ENCODE assay signal across 8 mouse cellular contexts in genomic region chr9:57537728-57538181, GRCm38 (mm10). TPM values are rescaled to one million over a fixed set of nuclear protein-coding genes. Genes with fewer than 3 reads are reported as not detected.
DNase-seq lines count a peak whose midpoint lies in the region; ATAC-seq and TF ChIP-seq lines count a peak whose summit lies in the region.

No protein-coding gene starts in this region.

- peaks cover 7% of the 10 kb centered on the region for H3K4me1 ChIP-seq in heart, embryonic 11.5 days (ENCODE audit: control insufficient read depth, insufficient read depth, low read length)
- peaks cover 44% of the 10 kb centered on the region for H3K4me1 ChIP-seq in E14TG2a.4 (replicated peaks; ENCODE audit: low read depth, low read length)
- peaks cover 7% of the 10 kb centered on the region; the same call in 1 of the 2 replicates for H3K4me1 ChIP-seq in embryonic facial prominence, embryonic 14.5 days (ENCODE audit: control insufficient read depth, insufficient read depth, low read length)
- H3K4me1 ChIP-seq in limb, embryonic 10.5 days = peaks cover 24% of the 10 kb centered on the region
- peaks cover 12% of the 10 kb centered on the region for H3K4me1 ChIP-seq in neural tube, embryonic 14.5 days (ENCODE audit: control insufficient read depth, insufficient read depth, low read length)

- intact Hi-C loops in heart, postnatal 14 days (cut with DNase I) = loop anchor here (2.0 kb wide), 1 partner anchor 117 kb away; no protein-coding TSS in a partner anchor

- H3K36me3 ChIP-seq in heart, embryonic 11.5 days (ENCODE audit: control insufficient read depth, insufficient read depth, low read length) = peaks cover 12% of the 10 kb centered on the region
- H3K36me3 ChIP-seq in E14TG2a.4 (ENCODE audit: insufficient read depth, low read length) = peaks cover 76% of the 10 kb centered on the region
- H3K36me3 ChIP-seq in embryonic facial prominence, embryonic 14.5 days (ENCODE audit: control insufficient read depth, insufficient read depth, low read length) = peaks cover 40% of the 10 kb centered on the region
- peaks cover 66% of the 10 kb centered on the region for H3K36me3 ChIP-seq in limb, embryonic 10.5 days
- H3K36me3 ChIP-seq in neural tube, embryonic 14.5 days (ENCODE audit: control insufficient read depth, insufficient read depth, low read length) = peaks cover 24% of the 10 kb centered on the region; the same call in 1 of the 2 replicates

- peak overlapping the region; percentile 91 for H3K9ac ChIP-seq in heart, embryonic 11.5 days (ENCODE audit: low read depth, low read length)
- peak overlapping the region; percentile 88 for H3K9ac ChIP-seq in embryonic facial prominence, embryonic 14.5 days (ENCODE audit: low read depth, low read length)
- H3K9ac ChIP-seq in neural tube, embryonic 14.5 days (replicated peaks; ENCODE audit: low read depth, low read length) = peak overlapping the region; percentile 90

- peak overlapping the region; percentile 71 for H3K27ac ChIP-seq in heart, embryonic 11.5 days (ENCODE audit: low read depth, low read length)
- peak overlapping the region; percentile 56 for H3K27ac ChIP-seq in embryonic facial prominence, embryonic 14.5 days (replicated peaks; ENCODE audit: low read depth, low read length)
- peak overlapping the region; percentile 93 for H3K27ac ChIP-seq in limb, embryonic 10.5 days
- peak overlapping the region; percentile 90 for H3K27ac ChIP-seq in neural tube, embryonic 14.5 days (ENCODE audit: low read depth, low read length)

- WGBS in heart, embryonic 11.5 days (ENCODE audit: insufficient replicate concordance) = 0% methylated on average over 24 of the region's 24 CpGs
- WGBS in embryonic facial prominence, embryonic 14.5 days = under 1% methylated on average over 24 of the region's 24 CpGs
- 0% methylated on average over 24 of the region's 24 CpGs for WGBS in limb, embryonic 10.5 days
- WGBS in neural tube, embryonic 14.5 days = under 1% methylated on average over 14 of the region's 24 CpGs

- H3K27me3 ChIP-seq in heart, embryonic 11.5 days (ENCODE audit: control insufficient read depth, insufficient read depth, low read length) = no peaks in the 10 kb centered on the region
- no peaks in the 10 kb centered on the region for H3K27me3 ChIP-seq in E14TG2a.4 (ENCODE audit: insufficient read depth, low read length)
- H3K27me3 ChIP-seq in embryonic facial prominence, embryonic 14.5 days (replicated peaks; ENCODE audit: control insufficient read depth, insufficient read depth, low read length) = no peaks in the 10 kb centered on the region
- no peaks in the 10 kb centered on the region for H3K27me3 ChIP-seq in limb, embryonic 10.5 days (ENCODE audit: low read depth, poor library complexity, severe bottlenecking)
- no peaks in the 10 kb centered on the region for H3K27me3 ChIP-seq in neural tube, embryonic 14.5 days (ENCODE audit: control insufficient read depth, insufficient read depth, low read length)

- H3K9me3 ChIP-seq in heart, embryonic 11.5 days (replicated peaks; ENCODE audit: control insufficient read depth, low read length) = no peaks in the 10 kb centered on the region
- no peaks in the 10 kb centered on the region for H3K9me3 ChIP-seq in E14TG2a.4 (ENCODE audit: low read length)
- no peaks in the 10 kb centered on the region for H3K9me3 ChIP-seq in embryonic facial prominence, embryonic 14.5 days (ENCODE audit: control insufficient read depth, low read length)
- H3K9me3 ChIP-seq in limb, embryonic 10.5 days (replicated peaks) = no peaks in the 10 kb centered on the region
- no peaks in the 10 kb centered on the region for H3K9me3 ChIP-seq in neural tube, embryonic 14.5 days (ENCODE audit: control insufficient read depth, low read length)

- H3K4me2 ChIP-seq in heart, embryonic 11.5 days = peak overlapping the region; percentile 72
- H3K4me2 ChIP-seq in embryonic facial prominence, embryonic 14.5 days (ENCODE audit: low read depth, low read length) = peak overlapping the region; percentile 73
- peak overlapping the region; percentile 82 for H3K4me2 ChIP-seq in neural tube, embryonic 14.5 days (ENCODE audit: low read depth, low read length)

- ATAC-seq in heart, embryonic 11.5 days (replicated peaks; ENCODE audit: insufficient number of reproducible peaks, low FRiP score, low TSS enrichment) = peak; percentile 39; the same call in 1 of the 2 replicates
- ATAC-seq in embryonic facial prominence, embryonic 14.5 days (ENCODE audit: low read depth) = peak; percentile 57; the same call in 1 of the 2 replicates
- peak; percentile 86 for ATAC-seq in neural tube, embryonic 14.5 days (ENCODE audit: low read depth)

- peak overlapping the region; percentile 84 for H3K4me3 ChIP-seq in heart, embryonic 11.5 days (ENCODE audit: low read depth, low read length)
- H3K4me3 ChIP-seq in E14TG2a.4 (replicated peaks; ENCODE audit: low read length) = peak overlapping the region; percentile 98
- H3K4me3 ChIP-seq in embryonic facial prominence, embryonic 14.5 days (ENCODE audit: low read depth, low read length) = peak overlapping the region; percentile 76
- H3K4me3 ChIP-seq in limb, embryonic 10.5 days = peak overlapping the region; percentile 88
- peak overlapping the region; percentile 91 for H3K4me3 ChIP-seq in neural tube, embryonic 14.5 days (ENCODE audit: low read depth, low read length)

- no peak for TF ChIP-seq CTCF in E14TG2a.4 (conservative IDR thresholded peaks at IDR 0.05; ENCODE audit: low read length)

- DNase-seq in heart, postnatal 14 days = no peak
- no peak for DNase-seq in embryonic facial prominence, embryonic 14.5 days (ENCODE audit: low spot score)
- no peak for DNase-seq in limb, embryonic 10.5 days (ENCODE audit: low spot score)
- DNase-seq in right cerebral cortex, adult 18-20 months = no peak
- DNase-seq in cerebellum, postnatal 4 days (ENCODE audit: low spot score in 2 of 2) = no peak

RNA-seq across cellular contexts. Expression of gene Fam219b, which starts 0.4 kb away (rescaled TPM):
- 12.1 and 12.6 TPM in 2 replicates for polyA plus RNA-seq in heart, embryonic 11.5 days (2014; fragmentation: Nextera tagmentation; extraction: Ambion mirVana)
- 1 to 10 TPM; 5.0 to 5.9 TPM for total RNA-seq in heart, postnatal 14 days (2021)
- polyA plus RNA-seq in embryonic facial prominence, embryonic 14.5 days (2014; fragmentation: Nextera tagmentation; extraction: Ambion mirVana) = 21.1 and 24.2 TPM in 2 replicates
- 17.7 and 18.3 TPM in 2 replicates for polyA plus RNA-seq in limb, embryonic 10.5 days (2016; fragmentation: Nextera tagmentation; extraction: Ambion mirVana)
- polyA plus RNA-seq in neural tube, embryonic 14.5 days (2014; fragmentation: Nextera tagmentation; extraction: Ambion mirVana) = 23.7 and 24.0 TPM in 2 replicates

RNA-seq across cellular contexts. Expression of gene Mpi, which starts 14.8 kb away (rescaled TPM):
- 67.5 and 76.1 TPM in 2 replicates for polyA plus RNA-seq in heart, embryonic 11.5 days (2014; fragmentation: Nextera tagmentation; extraction: Ambion mirVana)
- 100 to 1,000 TPM; 162 to 176 TPM for total RNA-seq in heart, postnatal 14 days (2021)
- 40.4 and 44.5 TPM in 2 replicates for polyA plus RNA-seq in embryonic facial prominence, embryonic 14.5 days (2014; fragmentation: Nextera tagmentation; extraction: Ambion mirVana)
- 60.0 and 61.3 TPM in 2 replicates for polyA plus RNA-seq in limb, embryonic 10.5 days (2016; fragmentation: Nextera tagmentation; extraction: Ambion mirVana)
- polyA plus RNA-seq in neural tube, embryonic 14.5 days (2014; fragmentation: Nextera tagmentation; extraction: Ambion mirVana) = 60.7 and 62.1 TPM in 2 replicates

RNA-seq across cellular contexts. Expression of gene Cox5a, which starts 16.7 kb away (rescaled TPM):
- polyA plus RNA-seq in heart, embryonic 11.5 days (2014; fragmentation: Nextera tagmentation; extraction: Ambion mirVana) = 1,178 and 1,213 TPM in 2 replicates
- total RNA-seq in heart, postnatal 14 days (2021) = 1,000 to 10,000 TPM; 2,287 to 2,318 TPM
- 479 and 555 TPM in 2 replicates for polyA plus RNA-seq in embryonic facial prominence, embryonic 14.5 days (2014; fragmentation: Nextera tagmentation; extraction: Ambion mirVana)
- polyA plus RNA-seq in limb, embryonic 10.5 days (2016; fragmentation: Nextera tagmentation; extraction: Ambion mirVana) = 635 and 703 TPM in 2 replicates
- 936 and 1,022 TPM in 2 replicates for polyA plus RNA-seq in neural tube, embryonic 14.5 days (2014; fragmentation: Nextera tagmentation; extraction: Ambion mirVana)

RNA-seq across cellular contexts. Expression of gene Scamp2, which starts 23.0 kb away (rescaled TPM):
- 53.3 and 54.9 TPM in 2 replicates for polyA plus RNA-seq in heart, embryonic 11.5 days (2014; fragmentation: Nextera tagmentation; extraction: Ambion mirVana)
- 10 to 100 TPM; 28.0 to 32.7 TPM for total RNA-seq in heart, postnatal 14 days (2021)
- polyA plus RNA-seq in embryonic facial prominence, embryonic 14.5 days (2014; fragmentation: Nextera tagmentation; extraction: Ambion mirVana) = 79.4 and 81.4 TPM in 2 replicates
- polyA plus RNA-seq in limb, embryonic 10.5 days (2016; fragmentation: Nextera tagmentation; extraction: Ambion mirVana) = 37.4 and 41.9 TPM in 2 replicates
- polyA plus RNA-seq in neural tube, embryonic 14.5 days (2014; fragmentation: Nextera tagmentation; extraction: Ambion mirVana) = 46.1 and 48.9 TPM in 2 replicates

RNA-seq across cellular contexts. Expression of gene Rpp25, which starts 33.9 kb away (rescaled TPM):
- polyA plus RNA-seq in heart, embryonic 11.5 days (2014; fragmentation: Nextera tagmentation; extraction: Ambion mirVana) = 16.3 and 17.1 TPM in 2 replicates
- 1 to 10 TPM; 1.5 to 1.8 TPM for total RNA-seq in heart, postnatal 14 days (2021)
- polyA plus RNA-seq in embryonic facial prominence, embryonic 14.5 days (2014; fragmentation: Nextera tagmentation; extraction: Ambion mirVana) = 0.86 and 1.4 TPM in 2 replicates
- polyA plus RNA-seq in limb, embryonic 10.5 days (2016; fragmentation: Nextera tagmentation; extraction: Ambion mirVana) = 0.55 and 1.2 TPM in 2 replicates
- polyA plus RNA-seq in neural tube, embryonic 14.5 days (2014; fragmentation: Nextera tagmentation; extraction: Ambion mirVana) = 21.5 and 25.8 TPM in 2 replicates
